Mouse (Mus musculus) fibroblast of lung, adult 2 months (primary cell): ENCODE measurements around the gene Adipoq.
"Not testable (repeated sequence)": the region's sequence is repeated elsewhere in the genome, so short reads cannot be mapped to it uniquely, and the experiment has no call there.

Source experiments
- DNase-seq: peaks from one replicate; pipeline ENCODE4 v3.0.0-alpha.2; 2011; ENCODE audit warnings: low read depth

Gene Adipoq

GRCm38 (mm10) chr16:23162116-23162515, 15.8 kb downstream of the Adipoq start:
- no peak for DNase-seq

GRCm38 (mm10) chr16:23164443-23164842, 18.1 kb downstream of the Adipoq start:
- DNase-seq, result no peak

- DNase-seq, result no peak
Observed at GRCm38 (mm10) chr16:23165441-23165840, 19.1 kb downstream of the Adipoq start.

GRCm38 (mm10) chr16:23166646-23167045, 20.3 kb downstream of the Adipoq start:
- DNase-seq, result peak; percentile 22

- peak; percentile 70 for DNase-seq
Observed at GRCm38 (mm10) chr16:23167079-23167478, 20.7 kb downstream of the Adipoq start.

- no peak for DNase-seq
Observed at GRCm38 (mm10) chr16:23170813-23171212, 24.5 kb downstream of the Adipoq start.

GRCm38 (mm10) chr16:23173904-23174303, 27.6 kb downstream of the Adipoq start:
- no peak for DNase-seq

GRCm38 (mm10) chr16:23174855-23175254, 28.5 kb downstream of the Adipoq start:
- DNase-seq, result no peak

- no peak for DNase-seq
Observed at GRCm38 (mm10) chr16:23175956-23176355, 29.6 kb downstream of the Adipoq start.

GRCm38 (mm10) chr16:23177856-23178255, 31.5 kb downstream of the Adipoq start:
- no peak for DNase-seq

GRCm38 (mm10) chr16:23178796-23179195, 32.5 kb downstream of the Adipoq start:
- DNase-seq, result no peak

GRCm38 (mm10) chr16:23179436-23179835, 33.1 kb downstream of the Adipoq start:
- DNase-seq, result not testable (repeated sequence)

GRCm38 (mm10) chr16:23181054-23181453, 34.7 kb downstream of the Adipoq start:
- DNase-seq, result no peak

GRCm38 (mm10) chr16:23181487-23181886, 35.2 kb downstream of the Adipoq start:
- DNase-seq, result no peak

GRCm38 (mm10) chr16:23181942-23182597, 35.7 kb downstream of the Adipoq start:
- DNase-seq, result no peak

- DNase-seq, result no peak
Observed at GRCm38 (mm10) chr16:23185824-23186223, 39.5 kb downstream of the Adipoq start.

GRCm38 (mm10) chr16:23186418-23186817, 40.1 kb downstream of the Adipoq start:
- no peak for DNase-seq

GRCm38 (mm10) chr16:23187983-23188382, 41.6 kb downstream of the Adipoq start:
- DNase-seq, result no peak

- no peak for DNase-seq
Observed at GRCm38 (mm10) chr16:23189612-23190011, 43.3 kb downstream of the Adipoq start.

- DNase-seq, result no peak
Observed at GRCm38 (mm10) chr16:23191560-23192242, 45.4 kb downstream of the Adipoq start.

GRCm38 (mm10) chr16:23195618-23196017, 49.3 kb downstream of the Adipoq start:
- DNase-seq, result no peak

- no peak for DNase-seq
Observed at GRCm38 (mm10) chr16:23196296-23196695, 50.0 kb downstream of the Adipoq start.

GRCm38 (mm10) chr16:23196791-23197190, 50.5 kb downstream of the Adipoq start:
- no peak for DNase-seq

- no peak for DNase-seq
Observed at GRCm38 (mm10) chr16:23201498-23201897, 55.2 kb downstream of the Adipoq start.
